Mouse (Mus musculus) left cerebral cortex, adult 8-10 months (tissue): ENCODE measurements around the gene Plau. TPM values are rescaled to one million over a fixed set of nuclear protein-coding genes. Genes with fewer than 3 reads are reported as not detected.

ENCODE experiments used
- DNase-seq, 2 experiments: peaks; one replicate each; pipeline ENCODE4 v3.0.0; 2022; ENCODE audit warnings: low spot score in 2 of 2
- total RNA-seq, 4 experiments: library from RNA; stranded (reverse); gene quantifications; 2 replicates each; pipeline ENCODE4 v1.2.4; 2022

Plau gene
- total RNA-seq, 4 experiments from 2014 or later = 6.6 to 19.8 (median 10.3) TPM

DNA sequence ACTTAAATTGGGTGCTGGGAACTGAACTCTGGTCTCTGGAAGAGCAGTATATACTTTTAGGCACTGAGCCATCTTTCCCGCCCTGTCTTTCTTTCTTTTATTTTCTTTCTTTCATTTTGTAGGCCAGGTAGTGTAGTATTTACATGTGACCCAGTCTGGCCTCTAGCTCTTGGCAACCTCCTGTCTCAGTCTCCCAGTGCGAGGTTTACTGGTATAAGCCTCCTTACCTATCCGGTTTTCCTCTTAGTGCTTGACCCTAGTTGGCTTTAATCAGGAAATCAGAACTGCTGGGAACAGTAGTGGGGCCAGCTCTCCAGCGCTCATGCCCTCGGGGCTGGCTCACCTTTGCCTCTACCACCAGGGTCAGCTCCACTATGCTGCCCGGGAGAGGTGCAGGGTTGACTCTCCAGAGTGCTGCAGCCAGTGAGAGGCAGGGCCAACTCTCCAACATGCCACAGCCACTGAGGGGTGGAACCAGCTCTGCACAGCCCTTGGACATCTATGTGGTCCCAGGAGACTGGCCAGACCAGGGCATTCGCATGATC, 51.2 kb downstream of the Plau start:
- DNase-seq = no peak

DNA sequence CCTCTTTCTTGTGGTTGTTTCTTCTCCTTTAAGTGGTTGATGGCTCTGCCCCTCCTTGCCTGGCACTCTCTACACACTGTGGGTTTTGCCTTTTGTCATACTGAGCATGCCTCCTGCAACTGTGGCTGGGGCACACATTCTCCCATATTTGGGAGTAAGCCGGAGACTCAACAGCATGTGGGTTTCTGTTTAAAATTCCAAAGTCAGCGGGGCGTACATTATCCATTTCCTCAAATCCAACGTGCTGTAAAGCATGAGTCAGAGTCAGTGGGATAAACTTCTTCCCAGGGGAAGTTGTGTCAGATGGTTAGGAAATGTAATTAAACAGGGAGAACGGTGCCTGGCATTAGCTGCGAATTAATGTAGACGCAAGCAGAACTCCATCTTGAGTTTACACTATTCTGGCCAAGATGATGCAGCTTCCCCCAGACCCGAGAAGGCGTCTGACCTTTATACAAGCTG, 55.5 kb downstream of the Plau start:
- DNase-seq = peak in 1 of 2 experiments; percentile 41

Other genes with a start within 250 kb of the Plau start
- 10 to 100 TPM; 52.2 to 58.6 (median 54.9) TPM for gene Usp54, start 195.6 kb upstream of the Plau start, total RNA-seq
- 1 to 10 TPM in 2 of 4 experiments, under 1 TPM in 1, not detected in 1; 0.27 to 1.2 (median 1.1) TPM for gene Myoz1, start 180.1 kb upstream of the Plau start, total RNA-seq
- under 1 TPM; 0.23 to 0.57 (median 0.47) TPM for gene Synpo2l, start 168.3 kb upstream of the Plau start, total RNA-seq
- 100 to 1,000 TPM in 1 of 4 experiments, 10 to 100 TPM in 3; 87.9 to 102 (median 99.5) TPM for gene Sec24c, start 162.4 kb upstream of the Plau start, total RNA-seq
- 10 to 100 TPM; 14.4 to 15.4 (median 15.1) TPM for gene Fut11, start 141.7 kb upstream of the Plau start, total RNA-seq
- gene Chchd1, start 133.7 kb upstream of the Plau start, total RNA-seq = 10 to 100 TPM; 44.0 to 50.6 (median 49.5) TPM
- gene Zswim8, start 129.1 kb upstream of the Plau start, total RNA-seq = 100 to 1,000 TPM; 149 to 168 (median 158) TPM
- 10 to 100 TPM; 17.3 to 22.4 (median 20.1) TPM for gene Ndst2, start 102.1 kb upstream of the Plau start, total RNA-seq
- 100 to 1,000 TPM; 341 to 406 (median 386) TPM for gene Camk2g, start 42.6 kb upstream of the Plau start, total RNA-seq
- gene Vcl, start 92.7 kb downstream of the Plau start, total RNA-seq = 10 to 100 TPM; 21.1 to 23.8 (median 22.5) TPM
- gene Ap3m1, start 215.8 kb downstream of the Plau start, total RNA-seq = 10 to 100 TPM; 56.2 to 70.4 (median 64.6) TPM
- 10 to 100 TPM; 76.2 to 82.1 (median 79.9) TPM for gene Adk, start 215.9 kb downstream of the Plau start, total RNA-seq